ENCODE assay signal across 8 mouse cellular contexts in the genomic region with DNA sequence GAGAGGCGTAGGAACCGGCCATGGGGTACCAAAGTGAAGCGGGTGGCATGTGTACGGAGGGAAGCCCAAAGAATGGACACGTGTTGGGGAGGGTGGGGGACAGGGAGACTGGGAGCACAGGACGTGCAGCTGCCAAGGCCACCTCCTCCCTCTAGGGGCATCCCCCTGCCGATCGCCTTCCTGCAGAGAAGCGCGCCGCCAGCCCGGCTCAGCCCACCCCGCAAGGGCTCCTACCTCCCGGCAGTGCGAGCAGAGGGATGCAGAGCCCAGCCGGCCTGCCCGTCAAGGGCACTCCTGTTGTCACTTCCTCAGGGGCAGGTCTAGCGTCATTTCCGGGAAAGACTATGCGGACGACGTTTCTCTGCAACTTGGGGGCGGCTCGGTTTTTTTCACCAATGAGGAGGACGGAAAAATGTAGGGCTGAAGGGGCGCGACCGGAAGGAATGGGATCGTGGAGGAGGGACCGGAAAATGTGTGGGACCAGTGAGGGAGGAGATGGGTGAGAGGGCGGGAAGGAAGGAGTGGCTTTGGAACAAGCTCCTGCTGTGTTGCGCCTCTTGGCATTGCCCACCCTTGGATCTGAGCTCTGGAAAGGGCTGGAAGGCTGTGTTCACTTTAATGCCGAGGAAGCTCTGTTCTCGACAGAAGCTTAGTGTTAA. TPM values are rescaled to one million over a fixed set of nuclear protein-coding genes. Genes with fewer than 3 reads are reported as not detected.
A peak's percentile ranks its signal among the peaks of the same experiment; 100 is the strongest.
DNase-seq lines count a peak whose midpoint lies in the region; ATAC-seq lines count a peak whose summit lies in the region.

Txn2 (minus strand) TSS at position 334 of the 659 bp plus-strand sequence.

- peak; percentile 82 for ATAC-seq in megakaryocyte progenitor cell, adult 5-6 weeks (replicated peaks; ENCODE audit: poor library complexity)

- DNase-seq in adipocyte (ENCODE audit: low spot score) = peak; percentile 100
- DNase-seq in embryo, embryonic 10 days (ENCODE audit: low spot score) = peak; percentile 99
- peak; percentile 84 for DNase-seq in gastrocnemius, postnatal 10 days
- peak; percentile 99 for DNase-seq in induced T-regulatory cell, adult 2 months (ENCODE audit: low read depth)
- peak; percentile 98 to 99 for DNase-seq in left cerebral cortex, adult 9 months (ENCODE audit: low spot score in 2 of 2)
- DNase-seq in right cerebral cortex, postnatal 14 days = peak; percentile 92
- DNase-seq in urinary bladder, postnatal 36 days (ENCODE audit: low spot score in 2 of 2) = peak; percentile 93 to 97

RNA-seq across cellular contexts. Expression of gene Txn2, which starts in this region (rescaled TPM):
- 100 to 1,000 TPM; 198 to 232 TPM for total RNA-seq in gastrocnemius, postnatal 10 days (2021)
- total RNA-seq in megakaryocyte progenitor cell, adult 5-6 weeks (2015) = 196 and 255 TPM in 2 replicates
- 44.4 and 60.6 TPM in 2 replicates for total RNA-seq in megakaryocyte progenitor cell, adult 5-6 weeks (2017)

Comparison
In these comparisons a context has a peak if more than half of its experiments do, and no peak if none do; other contexts are left out.
1. Peak in every context shown above with its lines: DNase-seq and ATAC-seq.